Mouse (Mus musculus) heart, adult 2 months (tissue): ENCODE results near the gene Cdh18.

Source experiments
- CTCF ChIP-seq: fragments of 200-600 bp; IDR thresholded peaks from 2 replicates; pipeline ENCODE4 v1.8.1; 2022; ENCODE audit warnings: antibody characterized with exemption, mild to moderate bottlenecking, moderate library complexity
- EP300 ChIP-seq: fragments of 200-500 bp; IDR thresholded peaks from 2 replicates; pipeline ENCODE4 v1.6.1; 2011; ENCODE audit warnings: low read depth, low read length, control low read depth; ENCODE audit not compliant: insufficient read depth
- POLR2A ChIP-seq: fragments of 200-500 bp; IDR thresholded peaks from 2 replicates; pipeline ENCODE4 v1.6.1; 2011; ENCODE audit warnings: mild to moderate bottlenecking, low read depth, low read length, control low read depth; ENCODE audit not compliant: insufficient read depth

DNA sequence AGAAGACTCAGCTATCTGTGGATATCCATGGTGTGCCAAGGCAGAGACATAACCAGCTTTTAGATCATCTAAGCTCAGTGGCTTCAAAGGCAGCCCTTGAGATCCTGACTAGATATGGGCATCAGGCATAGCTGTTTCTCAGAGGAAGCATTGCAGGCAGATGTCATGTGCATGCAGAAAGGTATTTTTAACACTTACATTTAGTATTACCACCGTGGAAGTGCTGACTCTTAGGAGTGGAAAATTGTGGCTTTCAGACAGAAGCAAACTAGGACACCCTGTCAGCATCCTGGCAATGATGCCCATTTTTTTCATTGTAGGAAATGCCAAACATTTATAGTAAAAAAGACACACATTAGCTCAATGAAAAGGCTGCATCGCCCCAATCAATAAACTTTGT is 503.2 kb downstream of the Cdh18 start:
- TF ChIP-seq CTCF (no peak), POLR2A (no peak), EP300 (no peak)
